Mouse (Mus musculus) thymus, postnatal 25 days (tissue): ENCODE measurements around the gene Rfx3.

Source experiments
- DNase-seq: peaks from one replicate; pipeline ENCODE4 v3.0.0; 2022

Rfx3 gene

DNA sequence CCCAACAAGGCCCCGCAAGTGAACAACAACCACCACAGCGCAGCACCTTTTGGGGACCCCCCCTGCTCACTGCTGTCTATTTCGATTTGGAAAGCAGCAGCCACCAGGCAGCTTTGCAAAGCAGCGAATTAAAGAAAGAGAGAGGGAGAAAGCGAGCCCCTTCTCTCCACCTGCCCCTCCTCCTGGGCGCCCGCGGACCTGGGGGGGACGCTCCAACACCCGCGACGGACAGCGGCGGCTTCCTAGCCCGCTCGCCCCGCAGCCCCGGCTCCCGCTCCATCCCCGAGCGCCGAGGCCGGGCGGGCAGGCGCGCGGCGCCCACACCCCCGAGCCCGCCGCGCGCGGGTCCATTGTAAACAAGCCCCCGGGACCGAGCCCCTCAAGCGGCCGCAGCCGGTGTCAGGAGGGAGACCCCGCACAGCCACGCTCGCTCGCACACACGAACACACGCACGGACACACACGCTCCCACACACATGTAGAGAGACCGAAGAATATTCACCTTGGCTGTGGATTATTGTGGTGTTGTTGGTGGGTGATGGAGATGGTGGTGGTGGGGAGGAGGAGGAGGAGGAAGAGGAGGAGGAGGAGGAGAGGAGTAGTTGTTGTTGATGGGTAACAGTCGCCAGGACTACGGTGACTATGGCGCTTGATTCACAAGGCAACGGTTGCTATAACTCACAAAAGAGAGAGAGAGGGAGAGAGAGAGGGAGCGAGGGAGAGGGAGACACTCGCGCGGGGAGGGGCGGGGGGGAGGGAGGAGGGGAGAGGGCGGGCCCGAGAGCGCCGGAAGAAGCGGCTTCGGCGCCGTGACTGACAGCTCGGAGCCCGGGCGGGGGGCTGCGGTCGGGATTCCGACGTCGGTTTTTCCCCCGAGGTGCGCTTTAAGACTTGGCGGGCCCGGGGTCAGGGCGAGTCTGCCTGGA is at the start of gene Rfx3:
Gene Rfx3 (minus strand): TSS at position 696 of the 925 bp plus-strand sequence.
- peak; percentile 64 for DNase-seq

DNA sequence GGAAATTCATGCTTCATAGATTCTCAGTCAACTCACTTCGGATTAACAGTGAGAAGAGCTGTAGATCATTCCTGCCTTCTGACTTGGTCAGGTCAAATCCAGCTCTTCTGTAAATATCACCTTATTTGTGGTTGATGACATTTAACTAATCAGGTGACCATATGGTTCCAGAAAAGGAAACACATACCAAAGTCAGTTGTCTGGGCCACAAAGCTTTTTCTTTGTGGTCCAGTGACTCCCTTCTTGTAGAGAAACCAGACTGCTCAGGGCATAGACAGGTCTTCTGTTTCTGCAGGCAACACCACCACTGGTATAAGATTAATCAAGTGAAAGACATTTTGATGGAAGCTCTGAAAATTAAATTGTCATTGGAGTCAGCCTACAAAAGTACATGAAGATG is 41.1 kb upstream of the Rfx3 start:
- no peak for DNase-seq

DNA sequence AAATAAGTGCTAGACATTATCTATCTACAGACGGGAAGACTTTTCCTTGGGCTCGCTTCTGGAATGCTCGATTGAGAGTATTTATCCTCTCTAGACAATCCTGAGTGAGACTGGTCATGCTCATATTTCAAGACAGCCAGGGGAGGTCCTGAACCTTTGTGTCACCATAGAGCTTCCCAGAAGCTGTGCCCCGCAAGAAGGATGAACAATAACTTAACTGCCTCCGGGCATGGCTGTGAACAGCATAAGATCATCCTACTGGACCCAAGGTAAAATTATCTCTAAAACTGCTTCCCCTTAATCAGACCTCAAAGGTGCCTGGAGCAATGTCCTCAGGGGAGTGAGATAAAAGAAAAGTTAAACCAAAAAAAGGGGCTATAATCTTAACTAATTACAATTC is 40.6 kb upstream of the Rfx3 start:
- no peak for DNase-seq

DNA sequence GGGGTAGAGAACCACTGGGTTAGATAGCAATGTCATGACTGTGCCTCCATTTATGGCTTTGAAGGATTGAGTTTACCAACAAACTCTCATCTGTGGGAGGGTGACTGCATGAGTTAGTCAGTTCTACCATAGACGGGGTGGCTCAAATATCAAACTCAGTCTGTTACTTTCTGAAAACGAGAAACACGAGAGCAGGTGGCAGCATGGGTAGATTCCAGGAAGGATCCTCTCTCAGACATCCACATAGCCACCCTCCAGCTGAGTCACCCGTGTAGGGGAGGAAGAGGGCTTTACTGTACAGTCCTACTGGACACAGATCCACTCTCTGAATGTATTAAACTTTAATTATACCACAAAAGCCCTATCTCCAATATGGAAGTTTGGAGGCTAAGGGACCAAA is 38.3 kb upstream of the Rfx3 start:
- no peak for DNase-seq

DNA sequence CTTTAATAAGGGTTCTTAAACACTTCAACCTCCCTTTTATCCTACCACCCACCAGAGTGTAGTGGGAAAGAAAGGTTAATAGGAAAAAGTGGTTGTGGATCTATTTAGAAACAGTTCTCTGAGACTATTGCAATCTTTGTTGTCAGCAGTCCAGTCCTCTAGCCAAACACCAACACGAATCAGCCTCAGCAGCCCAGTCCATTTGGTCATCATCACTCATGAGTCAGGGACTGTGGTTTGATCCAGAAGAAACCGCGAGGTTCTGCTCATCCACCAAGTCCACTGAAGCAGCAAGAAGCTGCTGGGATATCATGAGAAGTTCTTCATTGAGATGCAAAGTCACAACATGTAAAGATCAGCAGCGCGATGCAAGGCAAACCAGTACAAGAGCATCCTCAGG is 35.8 kb upstream of the Rfx3 start:
- no peak for DNase-seq

DNA sequence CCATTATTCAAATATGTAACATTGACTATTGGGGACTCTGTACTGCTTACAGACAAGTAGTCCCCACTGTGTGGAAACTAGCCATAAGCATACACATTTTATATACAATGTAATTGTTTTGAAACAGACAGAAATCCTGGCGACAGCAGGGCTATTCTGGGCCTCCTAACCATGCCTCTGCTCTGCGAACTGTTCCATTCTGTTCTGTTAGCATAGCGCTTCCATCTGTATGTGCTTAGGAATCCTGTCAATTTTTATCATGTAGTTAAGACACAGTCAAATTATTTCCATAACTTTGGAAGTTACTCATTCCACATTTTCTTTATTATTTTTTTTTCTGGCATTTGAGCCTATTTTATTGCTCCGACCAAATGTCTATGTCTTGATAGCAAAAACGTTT is 34.0 kb upstream of the Rfx3 start:
- DNase-seq: no peak

DNA sequence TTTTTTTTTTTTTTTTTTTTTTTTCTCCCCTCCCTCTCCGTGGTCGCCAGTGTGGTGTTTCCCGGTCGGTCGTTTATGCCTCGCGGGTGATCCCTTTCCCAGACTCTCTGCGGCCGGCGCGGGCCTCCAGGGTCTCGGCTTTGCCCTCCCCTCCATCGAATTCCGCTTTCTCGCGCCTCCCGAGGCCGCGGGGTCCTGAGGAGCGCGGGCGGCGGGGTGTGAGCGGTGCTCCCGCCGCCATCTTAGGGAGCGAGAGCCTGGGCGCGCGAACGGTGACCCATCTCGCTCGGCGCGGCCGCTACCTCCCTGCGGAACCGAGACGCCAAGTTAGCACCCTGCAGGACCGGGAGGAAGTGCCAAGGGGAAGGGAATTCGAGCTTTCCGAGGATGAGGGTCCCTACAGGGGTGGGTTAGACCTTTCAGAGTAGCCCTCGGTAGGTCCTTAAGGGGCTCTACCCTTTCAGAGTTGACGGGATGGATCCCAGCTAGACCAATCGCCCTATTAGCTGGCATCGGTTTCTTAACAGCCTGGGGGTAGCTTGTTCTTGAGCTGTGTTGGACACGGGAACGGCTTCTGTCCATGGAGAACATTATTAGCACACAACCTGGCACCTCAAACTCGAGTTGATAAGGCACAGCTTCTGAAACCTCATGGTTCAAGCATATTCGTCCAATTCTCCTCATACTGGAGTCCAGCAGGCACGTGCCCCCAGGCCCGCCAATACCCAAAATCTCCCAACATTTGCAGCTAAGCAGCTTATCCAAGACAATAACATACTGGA is 943 bp upstream of the Rfx3 start:
- peak; percentile 82 for DNase-seq

DNA sequence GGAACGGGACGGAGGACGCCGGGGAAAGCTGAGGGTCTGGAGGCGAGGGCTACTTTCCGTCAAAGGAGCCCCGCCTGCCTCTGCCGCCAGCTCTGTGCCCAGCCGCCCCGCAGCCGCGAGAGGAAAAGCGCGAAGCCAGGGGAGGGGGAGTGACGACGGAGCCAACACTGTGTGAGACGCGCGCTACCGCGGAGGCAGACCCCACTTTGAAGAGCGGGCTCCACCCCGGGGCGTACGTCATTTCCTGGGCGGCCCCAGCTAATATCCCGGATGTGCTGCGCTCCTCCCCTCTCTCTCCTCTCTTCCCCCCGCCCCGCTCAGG is 391 bp upstream of the Rfx3 start:
- peak; percentile 97 for DNase-seq

DNA sequence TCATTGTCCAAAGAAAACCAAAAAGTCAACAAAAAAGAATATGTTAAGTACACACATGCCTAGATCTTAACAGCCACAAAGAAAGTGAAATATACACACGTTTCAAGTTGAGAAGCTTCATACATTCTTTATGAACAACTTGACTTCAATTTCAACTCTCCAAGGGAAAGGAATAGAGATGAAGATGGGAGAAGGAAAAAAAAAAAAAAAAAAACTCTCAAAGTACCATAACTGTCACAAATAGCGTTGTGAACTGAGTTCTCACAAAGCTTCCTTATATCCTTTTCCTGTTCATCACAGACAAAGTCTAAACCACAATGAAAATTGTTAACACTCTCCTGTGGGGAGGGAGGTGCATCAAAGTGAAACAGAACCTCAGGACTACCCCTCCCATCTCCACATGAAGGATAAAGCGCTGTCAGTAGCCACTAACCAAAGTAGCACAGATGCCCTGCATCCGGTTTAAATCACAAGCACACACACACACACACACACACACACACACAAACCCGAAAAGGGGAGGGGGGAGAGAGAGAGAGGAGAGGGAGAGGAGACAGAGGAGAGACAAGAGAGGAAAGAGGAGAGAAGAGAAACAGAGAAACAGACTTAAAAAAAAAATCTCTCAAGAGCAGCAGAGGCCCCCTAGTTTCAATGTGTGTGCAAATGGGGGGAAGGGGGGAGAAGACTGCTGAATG is 1.2 kb downstream of the Rfx3 start:
- peak; percentile 69 for DNase-seq

DNA sequence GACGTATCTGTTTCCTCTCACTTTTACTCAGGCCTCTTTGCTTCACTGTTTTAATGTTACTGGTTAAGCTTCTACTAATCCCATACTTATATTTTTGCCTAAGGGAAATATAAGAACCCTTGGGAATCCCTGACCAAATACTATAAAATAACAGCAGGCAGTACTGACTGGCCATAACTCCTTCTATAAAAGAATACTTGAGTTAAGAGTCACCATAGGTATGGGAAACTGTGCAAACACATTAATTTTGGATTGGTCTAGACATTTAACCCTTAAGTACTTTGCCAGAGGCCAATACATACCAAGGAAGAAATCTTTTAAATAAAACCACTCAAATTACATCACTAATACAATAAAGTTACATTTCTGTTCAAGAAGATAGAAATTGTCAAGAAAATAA is 6.8 kb downstream of the Rfx3 start:
- no peak for DNase-seq

DNA sequence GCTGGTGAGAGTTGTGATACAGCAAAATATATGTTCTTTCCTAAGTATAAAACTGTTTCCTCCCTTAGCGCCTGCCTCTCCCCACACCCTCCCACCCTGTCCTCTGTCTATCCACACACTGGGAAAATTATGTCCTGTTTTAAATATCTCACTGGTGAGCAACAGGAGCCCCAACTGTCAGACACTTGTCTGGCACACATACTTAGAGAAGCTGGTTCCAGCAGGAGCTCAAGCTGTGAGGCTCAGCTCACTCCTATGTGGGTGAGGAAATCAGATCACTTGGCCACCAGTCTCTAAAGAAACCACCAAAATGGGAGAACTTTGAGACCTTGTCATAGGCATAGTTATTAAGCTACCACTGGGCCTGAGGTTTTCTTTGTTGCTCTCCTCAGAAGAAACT is 7.5 kb downstream of the Rfx3 start:
- DNase-seq: no peak

DNA sequence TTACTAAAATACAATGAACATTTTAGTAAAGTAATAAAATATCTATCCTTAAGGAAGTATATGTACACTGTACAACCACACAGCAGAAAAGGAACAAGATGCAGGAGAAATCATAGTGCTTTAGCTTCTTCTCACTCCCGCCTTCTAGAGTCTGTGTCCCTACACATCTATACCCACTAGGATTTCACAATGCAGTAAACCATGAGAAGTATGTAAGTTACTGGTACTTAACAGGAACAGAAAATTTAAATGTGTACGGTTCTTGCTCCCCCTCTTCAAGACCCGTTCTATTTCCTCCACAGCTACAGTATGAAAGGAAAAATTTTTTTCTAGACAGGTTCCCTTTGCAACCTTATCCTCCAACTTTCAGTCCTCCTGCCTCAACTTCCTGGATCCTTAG is 8.3 kb downstream of the Rfx3 start:
- no peak for DNase-seq

DNA sequence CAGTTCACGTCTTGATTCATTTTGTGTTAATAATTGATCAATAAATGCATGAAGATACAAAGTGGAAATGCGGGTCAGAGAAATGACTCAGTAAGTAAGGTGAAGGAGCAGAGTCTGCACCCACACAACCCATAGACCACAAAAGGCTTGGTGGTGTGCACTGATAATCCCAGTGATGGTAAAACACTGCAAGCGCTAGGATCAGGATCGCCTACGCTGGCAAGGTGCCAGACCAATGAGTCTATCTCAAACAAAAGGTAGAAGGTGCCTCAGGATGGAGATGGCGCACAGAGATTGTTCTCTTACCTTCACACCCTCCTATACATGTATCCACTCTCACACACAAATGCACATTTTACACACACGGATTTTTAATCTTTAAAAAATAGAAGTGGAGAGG is 18.2 kb downstream of the Rfx3 start:
- no peak for DNase-seq

DNA sequence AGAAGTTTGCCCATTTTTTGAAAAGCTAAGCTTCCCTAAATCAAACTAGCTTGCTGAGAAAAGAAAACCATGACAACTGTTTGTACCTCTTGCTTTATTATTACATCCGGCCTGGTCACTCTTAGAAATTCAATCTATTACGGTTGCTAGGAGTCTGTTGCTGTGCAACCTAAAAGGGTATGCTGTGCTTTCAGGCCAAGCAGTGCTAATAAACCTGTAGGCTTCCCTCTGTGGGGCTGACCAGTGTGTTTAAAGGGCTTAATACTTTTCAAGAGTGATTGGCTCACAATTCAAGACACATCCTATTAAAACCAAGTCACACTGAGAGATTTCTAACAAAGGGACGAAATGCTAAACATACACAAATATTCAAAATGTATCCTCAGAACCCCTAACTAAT is 22.2 kb downstream of the Rfx3 start:
- DNase-seq: no peak

DNA sequence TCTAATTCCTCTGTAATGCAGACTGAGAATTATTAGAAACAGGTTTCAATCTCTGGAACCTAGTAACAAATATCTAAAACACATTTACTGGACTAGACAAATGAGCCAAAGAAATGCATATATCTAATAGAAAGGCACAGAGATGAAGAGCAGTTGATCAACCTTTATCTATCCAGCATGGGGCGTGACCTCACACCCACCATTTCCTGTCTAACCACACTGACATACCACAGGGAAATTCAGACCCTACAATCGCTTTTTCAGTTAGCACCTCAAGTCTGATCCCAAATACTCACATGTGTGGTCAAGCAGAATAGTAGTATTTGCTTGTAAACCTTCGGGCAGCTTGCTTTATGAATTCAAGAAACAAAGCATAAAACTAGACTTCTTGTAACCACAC is 43.4 kb downstream of the Rfx3 start:
- DNase-seq: peak; percentile 23

DNA sequence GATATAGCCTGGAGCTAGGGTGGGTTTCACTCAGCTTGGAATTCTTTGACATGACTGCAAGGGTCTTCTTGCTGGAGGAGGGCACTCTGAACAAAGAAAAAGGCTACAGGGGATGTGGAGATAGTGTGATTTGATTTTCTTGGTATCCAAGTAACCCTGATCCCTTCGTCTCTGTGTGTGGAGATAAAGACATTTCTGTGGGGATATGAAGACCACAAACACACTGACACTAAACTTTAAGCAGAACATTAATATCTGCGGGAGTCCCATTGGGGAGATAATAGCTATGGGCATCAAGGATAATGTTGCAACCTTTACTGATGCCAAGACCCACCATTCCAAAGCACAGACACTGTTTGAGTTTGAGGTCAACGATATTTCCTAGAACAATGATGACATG is 49.7 kb downstream of the Rfx3 start:
- no peak for DNase-seq

DNA sequence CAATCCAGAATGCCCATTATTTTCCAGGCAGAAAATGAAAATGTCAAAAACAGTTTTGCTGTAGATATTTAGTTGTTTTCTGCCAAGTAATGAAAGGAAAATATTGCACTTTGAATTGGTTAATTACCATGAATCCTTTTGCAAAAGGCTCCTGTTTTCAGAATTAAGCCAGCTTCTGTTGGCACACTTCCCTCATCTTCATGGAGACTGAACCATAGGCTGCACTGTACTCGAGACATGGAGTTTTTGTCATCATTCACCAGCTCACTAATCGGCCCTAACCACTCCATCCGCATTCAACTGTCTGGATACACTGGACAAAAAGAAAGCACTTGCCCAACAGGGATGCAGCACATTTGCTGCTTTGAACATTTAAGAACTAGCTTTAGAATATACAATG is 75.5 kb downstream of the Rfx3 start:
- DNase-seq: no peak

DNA sequence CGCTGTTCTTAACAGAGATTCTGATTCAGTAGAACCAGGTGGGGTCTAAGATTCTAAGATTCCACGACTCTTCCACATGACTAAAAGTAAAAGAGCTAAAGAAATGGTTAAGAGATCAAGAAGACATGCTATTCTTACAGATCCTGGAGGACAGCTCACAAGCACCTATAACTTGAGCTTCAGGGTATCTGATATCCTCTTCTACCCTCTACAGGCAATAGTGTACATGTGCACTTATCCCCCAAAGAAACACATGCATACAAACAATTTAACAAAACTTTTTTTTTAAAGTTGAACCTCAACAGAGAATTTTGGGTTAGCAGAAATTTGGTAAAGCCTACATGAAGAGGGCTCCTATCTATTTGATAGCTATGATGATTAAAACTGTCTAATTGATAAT is 79.8 kb downstream of the Rfx3 start:
- DNase-seq: no peak

DNA sequence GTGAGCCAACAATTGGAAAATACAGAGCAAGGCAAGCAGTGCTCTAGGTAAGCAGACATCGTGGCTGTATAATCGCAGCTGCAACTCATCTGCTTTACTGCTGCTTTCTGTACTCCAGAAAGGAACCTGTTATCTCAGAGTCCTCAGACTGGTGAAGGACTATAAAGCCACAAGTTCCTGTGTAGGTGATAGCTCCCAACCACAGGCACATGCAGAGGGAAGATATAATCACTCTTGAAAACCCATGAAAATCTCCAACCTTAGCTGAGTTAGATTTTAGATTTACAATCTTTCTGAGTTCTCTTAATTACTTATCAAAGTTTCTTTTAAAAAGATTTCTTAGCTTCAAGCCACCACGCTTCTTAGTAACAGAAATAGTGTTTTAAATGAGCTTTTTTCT is 84.6 kb downstream of the Rfx3 start:
- DNase-seq: peak; percentile 4

DNA sequence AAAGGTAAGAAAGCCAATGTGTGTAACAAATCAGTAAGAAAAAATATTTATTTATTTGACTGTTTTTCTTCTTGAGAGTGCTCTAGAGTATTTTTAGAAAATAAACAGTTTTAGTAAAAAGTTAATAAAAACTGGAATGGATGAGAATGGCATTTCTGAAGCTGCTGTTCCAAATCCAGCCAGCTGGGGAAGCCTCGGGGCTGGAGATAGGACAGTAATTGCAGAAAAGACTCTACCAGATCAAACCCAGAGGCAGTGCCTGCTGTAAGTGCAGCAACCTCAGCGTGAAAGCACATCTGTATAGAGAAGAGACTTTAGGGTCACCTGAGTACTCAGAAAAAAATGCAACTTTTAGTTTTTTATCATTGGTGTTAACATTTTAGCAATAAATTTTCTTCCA is 91.9 kb downstream of the Rfx3 start:
- no peak for DNase-seq

DNA sequence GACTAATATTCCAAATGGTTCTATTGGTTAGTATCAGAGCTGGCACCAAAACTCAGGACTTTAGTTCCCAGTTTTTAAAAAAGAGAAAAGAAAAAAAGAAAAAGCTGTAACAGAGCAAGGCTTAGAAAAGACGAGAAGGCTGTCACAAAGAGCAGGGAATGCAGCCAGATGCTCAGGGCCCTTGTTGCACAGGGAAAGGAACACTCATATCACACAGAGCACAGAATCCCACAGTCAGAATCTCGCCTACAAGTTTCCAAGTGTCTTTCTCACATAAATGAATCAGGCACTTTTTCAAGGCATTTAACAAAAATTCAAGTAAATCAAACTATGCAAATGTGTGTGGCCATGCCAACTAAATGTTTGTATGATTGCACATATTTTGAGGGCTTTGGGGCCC is 94.5 kb downstream of the Rfx3 start:
- no peak for DNase-seq

DNA sequence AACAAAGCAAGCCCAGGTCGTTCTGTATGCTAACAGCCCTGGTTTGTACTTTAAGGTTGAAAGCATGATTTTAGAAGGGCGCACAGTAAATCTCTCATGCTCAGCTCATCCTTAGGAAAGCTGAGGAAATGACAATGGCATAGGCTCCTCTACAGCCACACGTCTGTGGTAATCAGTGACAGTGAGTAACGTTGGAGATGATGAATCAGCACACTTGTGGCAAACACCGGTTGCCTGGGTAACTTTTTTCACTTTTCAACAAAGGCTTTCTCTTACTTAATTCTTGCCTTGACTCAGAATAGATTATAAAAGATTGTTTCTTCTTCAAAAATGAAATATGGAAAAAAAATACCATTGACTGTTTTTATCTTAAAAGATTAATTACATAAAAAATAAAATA is 104.0 kb downstream of the Rfx3 start:
- DNase-seq: no peak

DNA sequence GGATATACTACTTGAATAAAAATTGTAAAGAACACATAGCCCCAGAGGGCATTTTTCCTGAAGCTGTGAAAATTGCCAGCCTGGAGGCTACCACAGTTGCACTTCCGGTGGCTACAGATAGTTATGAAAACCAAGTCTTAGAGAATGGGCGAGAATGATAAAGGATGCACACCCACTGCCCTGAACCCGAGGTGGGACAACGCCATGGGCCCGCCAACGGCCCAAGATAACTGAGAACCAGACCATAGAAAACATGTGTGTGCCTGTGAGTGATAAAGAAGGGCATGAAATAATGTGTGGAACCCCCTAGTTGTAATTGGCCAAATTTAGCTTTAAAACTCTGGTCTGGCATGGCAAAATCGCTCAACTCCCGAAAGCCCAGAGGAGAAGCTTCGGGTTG is 105.0 kb downstream of the Rfx3 start:
- DNase-seq: no peak

DNA sequence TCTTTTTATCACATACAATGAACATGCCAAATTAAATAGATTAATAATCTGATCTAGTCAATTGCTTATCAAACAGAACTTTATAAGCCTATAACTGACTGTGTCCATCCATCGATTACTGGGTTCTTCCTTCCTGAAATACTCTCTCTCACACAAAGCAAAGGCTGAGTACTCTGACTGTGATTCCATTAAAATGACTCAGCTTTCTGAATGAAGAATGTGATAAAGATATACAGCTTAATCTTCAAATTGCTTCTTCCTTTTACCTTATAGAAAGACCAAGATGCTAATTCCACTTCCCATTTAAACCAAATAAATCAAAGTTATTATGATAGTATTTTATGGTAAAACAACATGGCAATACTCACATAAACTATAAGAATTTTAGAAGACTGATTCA is 105.8 kb downstream of the Rfx3 start:
- DNase-seq: no peak
